Mouse (Mus musculus) layer of hippocampus, postnatal 36 days (tissue): Measurements from ENCODE around the gene Ghrl. TPM values are rescaled to one million over a fixed set of nuclear protein-coding genes. Genes with fewer than 3 reads are reported as not detected.
A peak's percentile ranks its signal among the peaks of the same experiment; 100 is the strongest.
"Not testable (repeated sequence)": the region's sequence is repeated elsewhere in the genome, so short reads cannot be mapped to it uniquely, and the experiment has no call there.

Experiments used
- DNase-seq, 2 experiments: peaks; one replicate each; pipeline ENCODE4 v3.0.0; 2022
- total RNA-seq, 2 experiments: library from RNA; stranded (reverse); gene quantifications; 2 replicates each; pipeline ENCODE4 v1.2.3; 2021

Ghrl gene
- total RNA-seq, 2 experiments from 2014 or later: not detected

GRCm38 (mm10) chr6:113695766-113696355, 23.8 kb downstream of the Ghrl start:
- DNase-seq: no peak

GRCm38 (mm10) chr6:113695203-113695602, 24.5 kb downstream of the Ghrl start:
- DNase-seq: no peak

DNA sequence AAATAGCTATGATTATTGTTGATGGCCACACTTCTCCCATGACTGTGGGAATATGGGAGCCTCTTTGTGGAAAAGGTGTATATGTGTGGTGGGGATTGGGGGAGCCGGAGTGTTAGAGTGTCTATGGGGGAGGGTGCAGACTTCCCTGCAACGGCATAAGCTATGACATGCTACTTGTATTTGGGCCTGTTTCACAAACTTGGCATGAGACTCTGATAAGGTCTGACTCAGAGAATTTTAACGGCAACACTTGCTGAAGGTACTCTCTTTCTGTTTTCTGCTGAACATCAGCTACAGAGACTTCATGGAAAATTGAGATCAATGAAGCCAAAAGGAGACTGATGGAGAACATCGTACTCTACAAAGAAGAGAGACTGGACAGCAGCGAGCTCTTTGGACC, 26.3 kb downstream of the Ghrl start:
- DNase-seq: no peak

GRCm38 (mm10) chr6:113692661-113693133, 27.0 kb downstream of the Ghrl start:
- no peak for DNase-seq

- no peak for DNase-seq
Observed at GRCm38 (mm10) chr6:113691084-113691462, 28.6 kb downstream of the Ghrl start.

DNA sequence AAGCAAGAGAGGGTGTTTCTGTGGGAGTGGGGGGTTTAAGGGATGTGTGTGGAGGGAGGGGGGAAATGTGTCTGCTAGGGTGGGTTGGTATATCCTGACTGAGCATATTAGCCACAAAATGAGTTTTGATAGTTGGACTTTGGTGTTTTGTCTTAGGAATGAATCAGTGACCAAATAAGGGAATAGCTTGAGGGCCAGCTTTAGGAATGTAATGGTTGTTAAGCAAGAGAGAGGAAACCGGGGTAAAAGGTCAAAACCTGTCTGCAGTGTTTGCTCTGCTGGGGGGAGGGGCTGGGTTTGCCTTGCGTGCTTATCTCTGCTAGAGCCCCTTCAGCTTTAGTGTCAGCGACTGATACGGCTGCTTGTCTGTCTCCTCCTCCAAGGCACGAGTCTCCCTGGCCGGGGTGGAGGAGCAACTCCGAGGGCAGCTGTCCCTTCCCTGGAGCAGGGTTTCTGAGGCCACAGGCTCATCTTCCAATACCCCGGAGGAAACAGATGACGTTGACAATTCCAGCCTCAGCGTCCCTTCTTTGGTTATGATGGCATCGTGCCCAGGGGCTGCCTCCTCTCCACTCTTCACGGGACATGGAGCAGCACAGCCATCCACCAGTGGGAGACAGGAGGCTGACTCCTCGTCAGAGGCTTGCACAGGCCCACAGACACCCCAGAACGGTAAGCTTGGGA, 29.1 kb downstream of the Ghrl start:
- no peak for DNase-seq

DNA sequence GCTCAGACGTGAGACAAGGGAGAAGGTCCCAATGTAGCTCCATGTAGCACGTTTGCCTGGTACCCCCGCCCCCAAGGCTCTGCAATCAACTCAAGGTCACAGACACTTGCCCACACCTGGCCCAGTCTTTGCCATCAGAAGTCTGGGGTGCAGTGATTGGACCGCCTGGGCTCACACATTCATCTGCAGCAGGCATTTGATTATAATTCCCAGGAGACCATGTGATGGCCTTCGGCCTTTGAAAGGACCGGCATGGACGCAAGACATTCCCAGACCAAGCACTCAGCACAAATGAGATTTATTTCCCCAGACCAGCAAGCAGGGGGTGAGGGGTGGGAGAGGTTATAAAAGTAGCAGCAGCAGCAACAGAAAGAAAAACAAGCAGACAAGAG, 29.7 kb downstream of the Ghrl start:
- DNase-seq: no peak

DNA sequence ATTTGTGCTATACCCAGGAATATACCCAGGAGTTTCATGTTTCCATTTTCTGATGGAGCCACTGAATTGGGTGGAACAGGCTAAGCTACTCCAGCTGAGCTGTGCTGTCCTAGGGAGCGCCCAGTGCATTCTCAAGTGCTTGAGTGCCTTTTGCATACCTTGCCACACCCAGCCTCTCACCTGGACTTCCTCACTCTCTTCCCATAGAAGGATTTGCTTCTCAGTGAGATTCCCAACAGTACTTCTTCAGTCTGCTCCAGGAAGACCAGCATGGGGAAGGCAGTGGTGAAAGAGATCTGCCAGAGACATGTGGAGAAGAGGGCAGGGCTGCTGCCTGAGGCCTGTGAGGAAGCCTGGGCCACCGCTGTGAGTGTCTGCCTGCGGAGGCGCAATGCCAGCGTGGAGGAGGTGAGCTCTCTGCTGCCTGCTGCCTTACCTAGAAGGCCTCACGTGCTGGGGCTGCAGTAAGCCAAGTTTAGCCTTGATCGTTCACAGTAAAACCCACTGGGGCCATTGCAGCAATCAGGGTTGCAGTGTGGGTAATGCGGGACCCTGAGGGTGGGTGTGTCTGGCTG, 33.0 kb downstream of the Ghrl start:
- DNase-seq: no peak

DNA sequence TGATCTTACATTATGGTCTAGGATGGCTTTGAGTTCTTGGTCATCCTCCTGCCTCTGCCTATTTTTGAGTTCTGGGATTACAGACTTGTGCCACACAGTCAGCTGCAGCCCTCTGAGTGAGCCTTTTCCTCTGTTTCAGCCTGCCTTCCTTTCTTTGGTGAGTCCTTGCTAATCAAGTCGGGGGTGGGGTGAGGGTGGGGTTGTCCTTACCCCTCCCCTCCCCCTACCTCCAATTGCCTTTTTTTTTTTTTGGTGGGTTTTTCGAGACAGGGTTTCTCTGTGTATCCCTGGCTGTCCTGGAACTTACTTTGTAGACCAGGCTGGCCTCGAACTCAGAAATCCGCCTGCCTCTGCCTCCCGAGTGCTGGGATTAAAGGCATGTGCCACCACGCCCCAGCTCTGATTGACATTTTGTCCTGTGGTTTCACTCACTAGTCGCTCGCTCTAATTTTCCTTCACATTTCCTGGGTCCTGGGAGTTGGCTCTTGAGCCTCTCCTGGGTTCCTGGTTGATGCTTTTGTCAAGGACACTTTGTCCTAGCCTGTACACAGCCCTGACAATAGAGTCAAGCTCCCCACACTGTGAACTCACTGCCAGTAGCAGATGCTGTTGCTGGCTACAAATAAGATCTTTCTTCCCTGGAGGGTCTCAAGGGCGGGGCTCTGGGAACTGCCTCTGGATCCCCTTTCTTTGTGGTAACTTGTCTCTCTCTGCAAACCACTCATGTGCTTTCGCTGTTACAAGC, 36.4 kb downstream of the Ghrl start:
- no peak for DNase-seq

- peak; percentile 68 to 76 for DNase-seq
Observed at GRCm38 (mm10) chr6:113681271-113681670, 38.4 kb downstream of the Ghrl start.

DNA sequence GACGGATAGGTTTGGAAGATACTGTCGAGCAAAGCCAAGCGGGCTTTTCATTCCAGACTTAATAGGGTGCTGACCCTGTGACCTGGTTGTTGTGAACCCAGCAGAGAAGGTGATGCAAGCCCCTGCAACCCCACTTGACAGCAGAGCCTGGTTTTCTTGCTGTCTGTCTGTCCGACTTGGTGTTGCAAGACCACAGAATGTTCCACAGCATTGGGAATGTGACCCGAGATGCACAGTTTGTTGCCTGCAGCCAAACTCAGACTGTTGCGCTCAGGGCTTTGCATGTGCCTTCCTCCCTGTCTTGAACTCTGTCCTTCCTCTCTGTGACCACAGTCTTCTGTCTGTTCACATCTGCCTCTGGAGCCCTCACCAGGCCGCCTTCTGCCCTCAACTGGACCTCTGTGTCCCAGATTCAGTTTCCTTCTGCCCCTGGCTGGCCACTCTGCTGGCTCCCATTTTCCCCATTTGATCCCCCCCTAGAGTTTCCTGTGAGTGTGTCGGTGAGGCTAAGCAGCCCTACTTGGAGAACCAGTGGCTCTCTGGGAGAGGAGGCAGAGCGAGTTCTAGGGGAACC, 39.6 kb downstream of the Ghrl start:
- DNase-seq: no peak

DNA sequence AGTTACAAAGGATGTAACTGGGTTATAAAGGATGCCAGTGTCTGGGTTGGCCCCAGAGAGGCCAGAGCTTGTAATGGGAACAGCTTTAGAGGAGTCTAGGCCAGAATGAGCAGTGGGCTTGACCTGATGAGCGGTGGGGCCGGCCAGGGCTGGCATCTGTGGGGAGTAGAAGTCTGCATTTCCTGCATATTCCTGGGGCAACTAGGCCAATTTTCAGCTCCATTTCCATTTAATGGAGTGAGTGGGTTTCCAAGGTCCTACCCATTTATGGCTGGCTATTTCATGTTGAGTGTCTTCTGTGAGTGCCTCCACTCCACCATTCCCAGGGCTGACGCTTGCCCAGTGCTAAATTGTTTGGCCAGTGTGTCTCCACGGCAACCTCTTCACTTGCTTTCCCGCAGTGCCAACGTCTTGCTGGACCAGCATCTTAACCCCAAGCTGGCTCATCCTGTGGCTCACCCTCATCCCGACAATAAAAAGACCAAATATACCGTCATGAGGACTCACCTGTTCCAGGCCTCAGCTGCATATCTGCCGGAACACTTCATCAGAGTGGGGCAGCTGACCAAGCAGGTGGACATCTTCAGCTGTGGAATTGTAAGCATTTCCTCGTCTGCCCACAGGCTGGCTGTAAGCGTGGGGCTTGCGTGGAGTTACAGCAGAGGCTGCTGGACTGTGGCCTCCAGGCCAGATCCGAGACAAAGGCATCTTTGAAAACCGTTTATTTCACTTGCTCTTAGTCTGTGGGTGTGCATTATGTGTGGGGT, 41.3 kb downstream of the Ghrl start:
- DNase-seq: peak in 1 of 2 experiments; percentile 33

- DNase-seq: no peak
Observed at GRCm38 (mm10) chr6:113677070-113677734, 42.5 kb downstream of the Ghrl start.

DNA sequence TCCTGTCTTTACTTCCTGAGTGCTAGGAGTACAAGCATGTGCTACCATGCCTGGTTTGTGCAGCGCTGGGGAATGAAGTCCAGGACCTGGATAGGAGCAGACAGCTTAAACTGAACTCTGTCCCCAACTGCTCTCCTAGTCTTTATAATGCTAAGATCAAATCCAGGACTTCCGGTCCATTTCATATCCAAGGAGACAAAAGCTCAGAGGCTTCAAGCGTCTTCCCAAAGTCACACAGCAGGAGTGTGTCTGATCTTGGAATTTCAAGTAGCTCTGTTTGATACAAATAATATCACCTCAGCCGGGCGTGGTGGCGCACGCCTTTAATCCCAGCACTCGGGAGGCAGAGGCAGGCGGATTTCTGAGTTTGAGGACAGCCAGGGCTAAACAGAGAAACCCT, 43.7 kb downstream of the Ghrl start:
- no peak for DNase-seq

GRCm38 (mm10) chr6:113675234-113675633, 44.4 kb downstream of the Ghrl start:
- DNase-seq: no peak

GRCm38 (mm10) chr6:113672989-113673388, 46.7 kb downstream of the Ghrl start:
- DNase-seq: no peak

GRCm38 (mm10) chr6:113672029-113672428, 47.7 kb downstream of the Ghrl start:
- not testable (repeated sequence) for DNase-seq

DNA sequence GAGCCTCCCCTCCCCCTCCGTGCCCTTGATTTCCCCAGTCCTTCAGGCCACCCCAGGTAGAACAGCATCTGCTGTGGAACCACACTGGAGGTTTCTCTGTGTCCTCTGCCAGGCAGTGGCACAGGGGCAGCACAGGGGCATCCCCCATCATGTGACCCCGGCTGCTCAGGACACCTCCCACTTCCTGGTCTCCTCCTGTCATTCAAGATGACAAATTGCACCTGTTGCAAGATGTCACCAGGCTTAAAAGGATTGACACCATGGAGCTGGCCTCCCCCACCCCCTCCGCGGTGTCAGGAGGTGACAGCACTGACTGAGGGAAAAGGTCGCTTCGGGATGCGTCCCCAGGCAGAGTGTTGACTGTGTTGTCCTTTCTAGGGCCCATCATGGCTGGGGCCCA, 49.9 kb downstream of the Ghrl start:
- DNase-seq: no peak

DNA sequence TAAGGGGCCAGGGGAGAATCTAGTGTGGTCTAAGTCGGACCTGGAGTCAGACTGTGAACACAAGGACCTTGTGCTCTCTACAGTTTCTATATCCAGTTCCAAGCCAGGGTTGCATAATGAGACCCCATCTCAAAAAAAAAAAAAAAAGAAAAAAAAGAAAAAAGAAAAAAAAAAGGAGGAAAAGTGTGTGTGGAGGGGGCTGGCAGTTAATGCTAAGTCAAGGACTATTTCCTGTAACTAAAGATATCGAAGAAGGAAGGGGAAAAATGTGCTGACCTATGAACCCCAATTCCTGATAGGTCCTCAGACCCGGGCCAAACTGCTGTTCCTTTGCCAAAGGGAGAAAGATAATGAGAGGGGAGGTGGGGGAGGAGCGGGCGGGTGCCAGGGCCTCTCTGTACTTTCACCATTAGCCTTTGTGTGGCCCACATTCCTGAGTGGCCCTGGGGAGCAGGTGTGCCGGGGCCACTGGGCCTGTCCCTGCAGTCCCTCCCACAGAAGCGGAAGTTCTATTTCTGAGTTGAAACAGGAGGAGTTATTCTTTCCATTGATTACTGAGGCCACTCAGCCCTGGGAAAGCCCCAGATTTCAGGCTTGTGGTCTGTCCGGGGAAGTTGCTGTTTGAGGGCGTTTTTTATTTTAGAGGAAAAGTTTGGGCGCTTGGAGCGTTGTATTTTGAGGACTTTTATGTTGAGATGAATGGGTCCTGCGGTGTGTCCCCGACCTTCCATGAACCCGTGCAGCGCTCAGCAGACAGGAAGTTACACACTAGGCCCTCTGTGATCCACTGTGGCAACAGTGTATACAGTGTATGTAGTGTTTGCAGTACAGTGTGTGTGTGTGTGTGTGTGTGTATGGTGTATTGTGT, 51.2 kb downstream of the Ghrl start:
- DNase-seq: no peak

DNA sequence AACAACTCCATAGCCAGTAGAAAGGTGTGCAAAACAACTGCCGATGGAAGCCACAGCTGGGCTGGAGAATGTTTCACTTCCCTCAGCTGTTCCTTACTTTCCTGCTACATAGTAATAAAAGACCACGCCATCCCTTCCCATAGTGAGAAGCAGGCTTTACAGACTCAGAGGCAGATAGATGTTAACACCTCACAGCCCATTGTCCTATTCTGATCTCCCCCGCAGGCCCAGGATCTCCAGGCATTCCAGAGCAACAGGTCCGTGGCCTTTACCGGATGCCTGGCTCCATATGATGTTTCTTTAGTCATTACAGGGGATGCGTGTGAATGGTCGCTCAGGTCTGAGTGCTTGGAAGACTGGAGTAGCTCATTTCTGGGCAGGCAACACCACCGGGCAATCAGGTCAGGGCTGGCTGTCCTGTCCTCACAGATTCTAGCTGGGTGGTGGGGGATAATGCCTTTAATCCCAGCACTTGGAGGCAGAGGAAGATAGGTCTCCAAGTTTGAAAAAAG, 52.0 kb downstream of the Ghrl start:
- DNase-seq: no peak
